Mouse (Mus musculus): ENCODE measurements around the gene Gm49673. TPM values are rescaled to one million over a fixed set of nuclear protein-coding genes. Genes with fewer than 3 reads are reported as not detected.
"Not testable (repeated sequence)": the region's sequence is repeated elsewhere in the genome, so short reads cannot be mapped to it uniquely, and the experiment has no call there.

Gene Gm49673
- polyA plus RNA-seq, 1 experiment from 2014 or later, result not detected

DNA sequence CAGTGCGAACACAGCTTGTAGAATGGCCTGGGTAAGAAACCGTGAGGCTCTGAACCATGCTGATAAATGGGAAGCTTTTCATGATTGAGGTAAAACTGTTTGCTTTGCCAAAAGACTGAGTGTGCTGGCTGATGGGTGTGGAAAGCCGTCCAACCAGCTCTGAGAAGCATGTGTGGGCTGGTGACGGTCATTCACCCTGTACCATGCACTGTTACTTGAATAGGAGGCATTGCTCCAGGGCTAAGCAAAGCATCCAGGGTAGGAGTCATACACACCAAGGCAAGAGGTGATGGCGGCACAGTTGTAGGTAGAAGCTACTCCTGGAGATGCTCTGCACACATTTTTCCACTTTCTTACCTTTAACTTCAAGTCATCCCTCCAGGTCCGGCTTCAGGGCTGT, 23.0 kb downstream of the Gm49673 start:
- not testable (repeated sequence) for H3K36me3 ChIP-seq; H3K27ac ChIP-seq; H3K4me1 ChIP-seq (replicated peaks); H3K4me3 ChIP-seq; DNase-seq (ENCODE audit: low spot score); H3K9me3 ChIP-seq; H3K27me3 ChIP-seq (ENCODE audit: insufficient read depth, poor library complexity, severe bottlenecking)
- 90% methylated on average over 4 of the region's 6 CpGs for WGBS

DNA sequence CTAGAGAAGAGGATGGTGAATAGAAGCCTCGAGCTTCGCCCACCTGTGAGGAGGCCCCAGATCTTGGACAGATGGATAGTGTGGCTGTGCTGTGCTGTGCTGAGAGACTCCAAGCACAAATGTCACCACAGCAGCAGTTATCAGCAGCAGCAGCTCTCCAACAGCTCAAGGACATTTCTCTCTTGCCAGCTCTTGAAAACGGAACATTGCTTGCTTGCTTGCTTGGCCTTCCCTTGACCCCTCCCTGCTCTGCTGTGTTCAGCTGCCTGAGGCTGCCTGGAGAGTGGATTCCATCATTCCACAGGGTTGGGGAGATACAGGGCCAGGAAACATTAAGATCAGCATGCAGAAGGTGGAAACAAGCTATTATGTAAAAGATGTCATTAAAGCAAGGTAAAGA, 24.6 kb downstream of the Gm49673 start:
- H3K36me3 ChIP-seq; H3K27me3 ChIP-seq (ENCODE audit: insufficient read depth, poor library complexity, severe bottlenecking); H3K27ac ChIP-seq; H3K4me3 ChIP-seq; DNase-seq (ENCODE audit: low spot score); H3K4me1 ChIP-seq (replicated peaks); H3K9me3 ChIP-seq: not testable (repeated sequence)
- WGBS, result no CpG with 5 or more reads among the region's 3 CpGs

DNA sequence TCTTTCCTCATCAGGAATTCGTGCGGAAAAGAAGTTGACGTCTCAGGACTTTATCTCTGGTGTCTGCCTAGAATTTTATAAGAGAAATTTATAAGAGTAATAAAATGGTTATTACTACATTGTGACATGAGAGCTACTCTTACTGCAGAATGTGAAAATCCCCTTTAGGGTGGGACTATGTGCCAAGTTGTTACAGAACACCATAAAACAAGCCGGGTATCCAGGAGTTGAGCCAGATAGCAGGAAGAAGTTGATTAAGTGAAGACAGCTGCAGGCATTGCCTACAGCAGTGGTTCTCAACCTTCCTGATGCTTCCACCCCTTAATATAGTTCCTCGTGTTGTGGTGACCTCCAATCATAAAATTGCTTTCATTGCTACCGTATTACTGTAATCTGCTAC, 30.7 kb downstream of the Gm49673 start:
- H3K36me3 ChIP-seq; H3K27me3 ChIP-seq (ENCODE audit: insufficient read depth, poor library complexity, severe bottlenecking); H3K9me3 ChIP-seq; H3K4me1 ChIP-seq (replicated peaks); H3K4me3 ChIP-seq; H3K27ac ChIP-seq; DNase-seq (ENCODE audit: low spot score): not testable (repeated sequence)
- WGBS, result no CpG with 5 or more reads among the region's 6 CpGs

DNA sequence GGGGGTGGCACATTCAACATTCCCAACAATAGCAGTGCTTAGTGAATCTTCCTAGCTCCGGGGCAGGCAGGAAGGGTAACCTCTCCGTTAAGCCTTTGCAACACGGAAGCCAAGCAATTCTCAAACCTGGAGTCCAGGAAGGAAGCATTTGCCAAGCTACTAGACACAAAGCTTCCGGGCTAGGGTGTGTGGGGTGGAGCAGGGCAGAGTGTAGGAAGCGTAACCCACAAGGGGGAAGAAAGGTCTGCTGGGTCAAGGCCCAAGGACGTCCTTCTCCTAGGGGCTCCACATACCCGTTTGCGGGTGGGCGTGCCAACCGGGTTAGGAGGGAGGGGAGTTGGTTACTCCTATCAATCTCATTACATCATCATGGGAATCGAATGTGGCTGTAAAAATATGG, 31.2 kb downstream of the Gm49673 start:
- 76% methylated on average over 8 of the region's 11 CpGs for WGBS

DNA sequence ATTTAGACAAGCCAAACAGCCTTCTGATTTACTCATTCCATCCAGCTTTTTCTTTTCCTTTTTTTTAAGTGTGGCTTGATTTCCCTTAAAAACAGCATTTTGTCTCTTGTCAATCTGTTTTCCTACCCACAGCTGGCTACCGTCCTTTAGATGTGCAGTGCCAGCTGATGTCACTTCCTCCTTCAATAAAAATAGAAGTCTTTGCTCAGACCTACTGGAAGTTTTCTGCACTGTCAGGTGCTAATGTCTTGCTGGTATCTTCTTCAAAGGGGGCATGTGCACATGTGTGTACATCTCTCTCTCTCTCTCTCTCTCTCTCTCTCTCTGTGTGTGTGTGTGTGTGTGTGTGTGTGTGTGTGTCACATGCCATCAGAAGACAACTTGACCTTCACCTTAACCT, 35.4 kb downstream of the Gm49673 start:
- H3K27me3 ChIP-seq (ENCODE audit: insufficient read depth, poor library complexity, severe bottlenecking); H3K36me3 ChIP-seq; H3K4me3 ChIP-seq; H3K4me1 ChIP-seq (replicated peaks); H3K9me3 ChIP-seq; DNase-seq (ENCODE audit: low spot score); H3K27ac ChIP-seq: not testable (repeated sequence)
- no CpG with 5 or more reads among the region's 1 CpGs for WGBS

More for the DNA sequence above, 31.2 kb downstream of the Gm49673 start:
- not testable (repeated sequence) for H3K27me3 ChIP-seq (ENCODE audit: insufficient read depth, poor library complexity, severe bottlenecking); H3K9me3 ChIP-seq; H3K4me1 ChIP-seq (replicated peaks); H3K27ac ChIP-seq; DNase-seq (ENCODE audit: low spot score); H3K36me3 ChIP-seq; H3K4me3 ChIP-seq

DNA sequence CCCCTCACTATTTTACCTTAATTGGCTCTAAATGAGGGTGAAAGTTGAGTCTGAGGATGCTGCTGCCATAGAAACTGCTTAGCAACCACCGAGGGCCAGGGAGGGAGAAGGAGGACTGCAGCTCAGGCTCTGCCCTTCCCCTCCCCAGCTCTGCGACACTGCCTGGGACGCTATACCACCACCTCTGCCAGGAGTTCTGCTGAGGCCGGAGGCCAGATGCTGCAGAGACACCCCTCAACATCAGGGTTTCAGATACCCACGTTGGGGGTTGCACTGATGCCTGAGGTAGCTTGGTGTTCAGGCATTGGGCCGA, 46.3 kb downstream of the Gm49673 start:
- WGBS, result 45% methylated on average over 4 of the region's 6 CpGs
- H3K4me3 ChIP-seq; H3K4me1 ChIP-seq (replicated peaks); H3K27me3 ChIP-seq (ENCODE audit: insufficient read depth, poor library complexity, severe bottlenecking); H3K27ac ChIP-seq; H3K36me3 ChIP-seq; DNase-seq (ENCODE audit: low spot score); H3K9me3 ChIP-seq: not testable (repeated sequence)

DNA sequence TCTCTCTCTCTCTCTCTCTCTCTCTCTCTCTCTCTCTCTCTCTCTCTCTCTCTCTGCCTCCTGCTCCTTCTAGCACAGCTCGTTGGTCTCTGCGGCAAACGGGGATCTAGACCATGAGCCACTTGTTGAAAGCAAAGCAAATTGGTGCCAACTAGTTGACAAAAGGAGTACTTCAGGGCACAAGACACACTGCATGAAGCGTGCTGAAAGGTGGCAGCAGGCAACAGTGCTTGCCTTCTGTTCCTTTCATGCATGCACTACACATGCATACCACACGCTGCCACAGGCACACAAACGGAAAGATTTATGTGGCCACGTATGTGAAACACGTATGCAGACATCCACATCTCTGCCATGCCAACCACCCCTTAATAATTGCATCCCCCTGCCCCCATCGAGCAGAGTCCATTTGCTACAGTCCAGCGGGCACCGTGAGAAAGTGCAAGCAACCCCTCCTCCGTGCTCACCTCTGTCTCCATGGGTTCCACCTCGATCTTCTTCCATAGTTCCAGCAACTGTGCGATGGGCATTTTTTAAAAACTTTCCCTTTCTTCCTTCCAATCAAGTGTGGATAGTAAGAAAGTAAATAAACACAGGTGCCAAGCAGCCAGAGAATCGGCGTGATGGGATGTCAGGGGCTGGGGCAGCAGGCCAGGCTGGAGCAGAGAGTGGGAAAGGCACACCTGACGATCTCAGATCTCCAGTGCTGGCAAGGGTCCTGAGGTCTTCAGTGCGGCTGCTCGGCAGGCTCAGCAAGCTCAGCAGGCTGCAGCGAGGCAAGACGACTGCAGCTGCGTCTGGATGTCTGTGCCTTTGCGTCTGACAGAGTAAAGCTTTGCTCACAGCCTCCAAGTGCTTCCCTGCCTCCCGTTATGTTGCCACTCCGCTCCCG, 46.9 kb downstream of the Gm49673 start:
- DNase-seq (ENCODE audit: low spot score), result not testable (repeated sequence)

DNA sequence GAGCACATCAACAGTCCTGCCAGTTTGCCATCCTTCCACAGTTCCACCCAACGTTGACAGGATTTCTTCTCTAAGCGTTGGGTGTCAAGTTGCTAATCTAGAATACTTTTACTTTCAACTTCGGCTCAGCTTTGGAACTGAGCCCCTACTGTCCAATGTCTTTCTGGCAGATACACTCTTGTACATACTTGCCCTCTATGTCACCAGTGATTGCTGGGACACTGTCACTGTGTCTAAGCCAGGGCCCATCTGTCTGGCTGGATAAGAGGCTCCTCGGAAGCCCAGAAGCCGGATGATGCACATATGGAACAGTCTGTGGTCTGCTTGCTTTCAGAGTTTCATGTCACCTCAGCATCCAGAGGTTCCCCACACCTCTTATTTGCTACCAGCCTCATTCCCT, 51.4 kb downstream of the Gm49673 start:
- not testable (repeated sequence) for H3K4me3 ChIP-seq; H3K9me3 ChIP-seq; H3K27ac ChIP-seq; H3K4me1 ChIP-seq (replicated peaks); H3K27me3 ChIP-seq (ENCODE audit: insufficient read depth, poor library complexity, severe bottlenecking); DNase-seq (ENCODE audit: low spot score); H3K36me3 ChIP-seq
- WGBS, result 74% methylated on average over 5 of the region's 5 CpGs

More for the DNA sequence above, 46.9 kb downstream of the Gm49673 start:
- WGBS, result 43% methylated on average over 7 of the region's 26 CpGs
- not testable (repeated sequence) for H3K9me3 ChIP-seq; H3K27me3 ChIP-seq (ENCODE audit: insufficient read depth, poor library complexity, severe bottlenecking); H3K4me1 ChIP-seq (replicated peaks); H3K36me3 ChIP-seq; H3K4me3 ChIP-seq; H3K27ac ChIP-seq

DNA sequence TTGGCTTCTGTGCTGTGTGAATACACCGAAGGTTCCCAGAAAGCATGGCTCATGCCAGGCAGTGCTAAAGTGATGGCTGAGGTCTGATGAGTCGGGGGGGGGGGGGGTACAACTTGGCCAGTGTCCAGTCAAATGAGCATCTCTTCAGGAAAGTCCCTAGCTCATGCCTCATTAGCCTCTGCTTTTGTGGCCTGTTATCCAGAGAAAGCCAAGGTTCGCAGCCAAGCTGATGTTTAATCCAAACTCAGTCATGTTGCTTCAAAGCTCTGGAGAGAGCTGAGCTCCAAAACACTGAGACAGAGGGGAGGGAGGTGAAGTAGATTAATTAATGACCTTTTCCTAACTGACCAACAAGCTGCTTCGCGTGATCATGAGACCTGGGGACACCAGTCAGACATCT, 51.9 kb downstream of the Gm49673 start:
- H3K27ac ChIP-seq; H3K4me3 ChIP-seq; H3K9me3 ChIP-seq; H3K27me3 ChIP-seq (ENCODE audit: insufficient read depth, poor library complexity, severe bottlenecking); DNase-seq (ENCODE audit: low spot score); H3K36me3 ChIP-seq; H3K4me1 ChIP-seq (replicated peaks): not testable (repeated sequence)
- WGBS, result 53% methylated on average over 3 of the region's 5 CpGs

DNA sequence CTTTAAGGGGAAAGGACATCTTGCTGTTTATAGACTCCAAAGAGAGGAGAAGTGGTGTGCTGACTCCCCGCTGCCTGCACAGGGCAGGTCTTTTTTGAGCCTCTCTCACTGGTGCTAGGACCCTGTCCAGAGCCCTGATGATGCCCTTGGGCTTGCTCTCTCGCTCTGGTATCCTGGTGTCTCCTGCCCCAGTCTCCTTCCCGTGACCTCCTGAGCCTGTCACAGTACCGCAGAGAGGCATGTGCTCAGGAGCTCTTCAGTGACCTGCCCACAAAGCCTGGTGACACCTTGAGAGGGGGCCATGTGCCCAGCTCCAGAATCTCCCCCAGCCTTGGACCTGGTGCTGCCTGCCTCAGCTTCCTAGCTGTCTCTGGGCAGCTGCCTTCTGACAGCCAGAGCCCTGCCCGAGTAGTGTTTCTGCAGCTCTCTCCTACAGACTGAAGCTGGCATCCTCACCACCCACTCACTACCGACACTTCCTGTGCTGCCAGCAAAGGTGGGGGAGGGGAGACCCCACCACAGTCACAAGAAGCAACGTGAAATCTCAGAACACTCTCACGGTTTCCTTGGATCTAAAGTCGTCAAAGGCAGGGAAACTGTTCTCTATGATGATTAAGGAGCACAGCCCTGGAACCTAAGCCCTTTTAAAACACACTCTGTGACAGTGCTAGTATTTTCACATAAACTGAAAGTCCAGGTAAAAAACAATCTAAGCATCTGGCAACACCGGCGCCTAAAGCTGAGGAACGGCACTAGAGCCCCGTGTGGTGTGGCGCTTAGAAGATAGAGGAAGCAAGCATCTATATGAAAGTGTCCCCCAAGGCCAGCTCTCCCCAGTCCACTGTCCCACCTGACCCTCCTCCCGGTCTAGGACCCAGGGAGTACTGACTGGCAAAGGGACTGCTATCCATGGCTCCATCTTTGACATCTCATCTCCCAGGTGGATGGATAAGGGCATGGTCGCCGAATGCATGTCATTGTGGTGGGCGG, 54.8 kb downstream of the Gm49673 start:
- H3K27ac ChIP-seq; H3K4me3 ChIP-seq; H3K4me1 ChIP-seq (replicated peaks); H3K9me3 ChIP-seq; DNase-seq (ENCODE audit: low spot score); H3K27me3 ChIP-seq (ENCODE audit: insufficient read depth, poor library complexity, severe bottlenecking); H3K36me3 ChIP-seq: not testable (repeated sequence)
- WGBS, result 63% methylated on average over 4 of the region's 18 CpGs

DNA sequence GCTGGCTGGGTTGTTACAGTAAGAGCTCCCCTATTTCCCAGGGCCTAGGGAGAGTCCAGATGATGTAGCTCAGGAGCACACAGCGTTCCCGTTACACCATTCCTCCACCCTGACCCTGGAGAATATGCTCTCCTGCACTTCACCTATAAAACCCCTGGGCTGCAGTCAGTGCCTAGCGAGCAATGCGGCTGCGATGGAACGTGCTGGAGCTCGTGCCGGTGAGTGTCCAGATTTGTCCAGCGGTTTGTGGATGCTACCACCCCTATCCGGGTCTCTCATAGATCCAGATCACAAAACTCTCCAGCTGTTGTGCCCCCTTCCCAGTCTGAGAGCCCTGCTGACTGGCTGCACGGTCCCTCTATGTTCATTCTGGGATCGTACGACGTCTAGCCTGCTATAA, 56.3 kb downstream of the Gm49673 start:
- not testable (repeated sequence) for H3K27ac ChIP-seq; H3K4me1 ChIP-seq (replicated peaks); H3K9me3 ChIP-seq; H3K4me3 ChIP-seq; DNase-seq (ENCODE audit: low spot score); H3K36me3 ChIP-seq; H3K27me3 ChIP-seq (ENCODE audit: insufficient read depth, poor library complexity, severe bottlenecking)
- WGBS, result 93% methylated on average over 14 of the region's 14 CpGs

DNA sequence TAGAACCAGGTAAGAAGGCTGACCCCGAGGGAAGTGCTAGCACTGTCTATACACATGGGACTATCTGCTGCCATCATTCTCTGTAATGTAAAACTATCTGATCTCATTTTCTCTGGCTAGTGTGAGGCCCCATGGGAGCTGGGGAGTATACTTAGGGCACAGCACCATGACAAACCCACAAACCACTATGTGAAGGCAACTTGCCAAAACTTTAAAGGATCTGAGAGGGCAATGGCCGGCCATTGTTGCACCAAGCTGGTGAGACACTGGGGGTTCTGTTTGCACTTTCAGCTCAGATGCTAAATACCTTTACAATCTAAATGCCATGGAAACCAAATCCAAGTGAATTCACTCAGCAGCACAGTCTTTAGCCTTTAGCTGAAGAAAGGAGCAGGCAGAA, 77.7 kb downstream of the Gm49673 start:
- DNase-seq (ENCODE audit: low spot score); H3K27ac ChIP-seq; H3K4me3 ChIP-seq; H3K36me3 ChIP-seq; H3K27me3 ChIP-seq (ENCODE audit: insufficient read depth, poor library complexity, severe bottlenecking); H3K9me3 ChIP-seq; H3K4me1 ChIP-seq (replicated peaks): not testable (repeated sequence)
- 80% methylated on average over 2 of the region's 2 CpGs for WGBS

DNA sequence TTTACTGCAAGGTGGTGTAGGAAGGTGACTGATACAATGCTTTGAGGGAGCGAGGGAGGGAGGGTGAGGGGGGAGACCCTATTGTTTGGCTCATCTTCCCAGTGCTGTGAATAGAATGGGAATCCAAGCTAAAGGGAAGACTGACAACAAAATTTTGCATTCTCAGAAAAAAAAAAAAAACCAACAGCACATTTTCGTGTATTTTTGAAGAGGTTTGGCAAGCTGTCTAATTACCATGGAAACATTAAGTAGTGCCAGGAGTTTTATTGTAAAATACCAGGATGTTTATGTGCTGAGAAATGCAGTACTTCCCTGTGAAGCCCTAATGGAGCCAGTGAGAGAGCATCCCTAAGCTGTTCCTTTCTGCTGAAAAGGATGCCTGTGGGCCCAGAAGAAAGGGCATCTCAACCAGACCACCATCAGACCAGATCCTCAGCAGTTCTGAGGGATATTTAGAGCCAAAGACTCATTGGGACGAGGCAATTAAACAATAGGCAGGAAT, 90.9 kb downstream of the Gm49673 start:
- WGBS, result 40% methylated on average over 2 of the region's 3 CpGs
- H3K4me1 ChIP-seq (replicated peaks); DNase-seq (ENCODE audit: low spot score): not testable (repeated sequence)

More for the DNA sequence above, 90.9 kb downstream of the Gm49673 start:
- not testable (repeated sequence) for H3K9me3 ChIP-seq; H3K27me3 ChIP-seq (ENCODE audit: insufficient read depth, poor library complexity, severe bottlenecking); H3K27ac ChIP-seq; H3K36me3 ChIP-seq; H3K4me3 ChIP-seq

All from hindbrain, embryonic 10.5 days (tissue).